Mouse (Mus musculus) liver, postnatal 0 days (tissue): ENCODE data around the gene Grin2d. TPM values are rescaled to one million over a fixed set of nuclear protein-coding genes. Genes with fewer than 3 reads are reported as not detected.
A peak's percentile ranks its signal among the peaks of the same experiment; 100 is the strongest.

Experiments used
- ATAC-seq: fragments of 200-750 bp; cut with Nextera tagmentation; 2 replicates; pipeline ENCODE4 v1.8.0; 2017; ENCODE audit warnings: mild to moderate bottlenecking, moderate library complexity
- DNase-seq: peaks from one replicate; pipeline ENCODE4 v3.0.0-alpha.2; 2016
- H3K27ac ChIP-seq: fragments of 300-500 bp; sonication (generic); 2 replicates; pipeline ENCODE4 v1.5.1; 2014; ENCODE audit warnings: antibody characterized with exemption, moderate library complexity, mild to moderate bottlenecking, low read depth
- H3K27me3 ChIP-seq: fragments of 300-500 bp; sonication (generic); 2 replicates; pipeline ENCODE4 v1.6.1; 2014; ENCODE audit warnings: low read length, control low read depth, mixed read lengths; ENCODE audit not compliant: insufficient read depth
- H3K36me3 ChIP-seq: fragments of 300-500 bp; sonication (generic); replicated peaks from 2 replicates; pipeline ENCODE4 v1.6.1; 2014; ENCODE audit warnings: mild to moderate bottlenecking, control low read depth, low read length, moderate library complexity, mixed read lengths; ENCODE audit not compliant: insufficient read depth
- H3K4me1 ChIP-seq: fragments of 300-500 bp; sonication (generic); 2 replicates; pipeline ENCODE4 v1.6.1; 2014; ENCODE audit warnings: antibody characterized with exemption, mild to moderate bottlenecking, control low read depth; ENCODE audit not compliant: insufficient read depth
- H3K4me2 ChIP-seq: fragments of 300-500 bp; sonication (generic); 2 replicates; pipeline ENCODE4 v1.6.1; 2014; ENCODE audit warnings: low read depth, mild to moderate bottlenecking, low read length, moderate library complexity, mixed read lengths
- H3K4me3 ChIP-seq: fragments of 300-500 bp; sonication (generic); 2 replicates; pipeline ENCODE4 v1.5.1; 2014; ENCODE audit warnings: low read depth, low read length
- H3K9ac ChIP-seq: fragments of 300-500 bp; sonication (generic); replicated peaks from 2 replicates; pipeline ENCODE4 v1.6.1; 2014; ENCODE audit warnings: mild to moderate bottlenecking, moderate library complexity
- H3K9me3 ChIP-seq: fragments of 300-500 bp; sonication (generic); 2 replicates; pipeline ENCODE4 v1.6.1; 2016; ENCODE audit warnings: mild to moderate bottlenecking, control low read depth, low read length, mixed read lengths
- CTCF ChIP-seq: sonication (generic); IDR thresholded peaks from 2 replicates; pipeline ENCODE4 v1.5.1; 2016; ENCODE audit warnings: antibody characterized with exemption, low read depth
- EP300 ChIP-seq: IDR thresholded peaks from 2 replicates; pipeline ENCODE4 v1.6.1; 2016; ENCODE audit warnings: antibody characterized with exemption, low read depth, mild to moderate bottlenecking
- WGBS: fragments of 180-500 bp; shearing (Covaris S2); extraction: QIAGEN DNeasy Blood & Tissue Kit; methylation state at CpG from one replicate; pipeline ENCODE4 v1.1.7; 2014; ENCODE audit not compliant: insufficient replicate concordance; 5-methylcytosine and 5-hydroxymethylcytosine counted together
- polyA plus RNA-seq: library from polyadenylated mRNA; unstranded; fragments of >200 nt; fragmentation: Nextera tagmentation; extraction: Ambion mirVana; gene quantifications from 2 replicates; pipeline ENCODE4 v1.2.1, GENCODE M21; 2015

Grin2d gene
- polyA plus RNA-seq, 1 experiment from 2014 or later, result 0.02 TPM

DNA sequence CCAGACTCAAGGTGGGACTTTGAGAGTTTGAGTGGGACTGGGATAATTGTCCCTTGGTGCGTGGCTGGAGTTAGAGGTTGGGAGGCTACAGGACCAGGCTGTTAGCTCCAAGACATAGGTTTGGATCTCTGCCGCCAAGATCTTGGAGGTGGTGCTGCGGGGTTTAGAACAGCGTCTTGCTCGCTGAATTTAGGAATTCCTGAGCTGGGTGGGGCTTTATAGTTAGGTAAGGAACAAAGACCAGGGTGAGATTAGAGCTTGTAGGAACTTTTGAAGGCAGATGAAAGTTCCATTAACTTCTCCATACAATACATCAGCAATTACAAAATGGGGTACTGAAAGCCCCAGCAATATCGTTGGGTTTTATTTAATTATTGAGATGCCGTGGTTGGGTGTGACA, 78.2 kb downstream of the Grin2d start:
- H3K27me3 ChIP-seq, result peaks cover 44% of the 10 kb centered on the region
- ATAC-seq (no peak), DNase-seq (no peak)
- peaks cover 26% of the 10 kb centered on the region for H3K4me1 ChIP-seq
- H3K9ac ChIP-seq, result no peak overlapping the region
- WGBS, result 32% methylated on average over 7 of the region's 7 CpGs
- H3K4me3 ChIP-seq, result peak overlapping the region; percentile 32; the same call in 1 of the 2 replicates
- no peak for TF ChIP-seq EP300
- no peak for TF ChIP-seq CTCF
- no peaks in the 10 kb centered on the region for H3K36me3 ChIP-seq
- peak overlapping the region; percentile 75 for H3K4me2 ChIP-seq
- H3K9me3 ChIP-seq, result no peaks in the 10 kb centered on the region
- H3K27ac ChIP-seq, result no peak overlapping the region

DNA sequence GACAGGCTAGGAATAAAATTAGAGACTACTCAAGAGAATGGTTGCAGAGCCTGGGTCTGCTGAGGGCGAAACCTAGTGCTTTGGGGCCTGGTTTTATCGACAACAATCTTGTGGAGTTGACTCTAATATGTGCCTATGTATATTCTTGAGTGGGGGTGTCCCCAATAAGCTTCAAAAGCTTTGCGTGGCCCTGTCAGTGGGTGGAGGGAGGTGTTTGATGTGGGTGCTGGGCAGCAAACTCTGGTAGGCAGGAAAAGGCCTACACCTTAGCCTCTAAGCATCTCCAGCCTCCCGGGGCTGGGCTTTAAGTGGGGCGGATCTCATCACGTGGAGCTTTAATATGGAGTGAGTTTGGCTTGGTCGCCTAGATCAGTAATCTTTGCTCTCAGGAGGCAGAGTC, 79.2 kb downstream of the Grin2d start:
- peak overlapping the region; percentile 49; the same call in 1 of the 2 replicates for H3K4me3 ChIP-seq
- DNase-seq, result no peak
- H3K4me2 ChIP-seq, result peak overlapping the region; percentile 75; the same call in 1 of the 2 replicates
- 52% methylated on average over 7 of the region's 7 CpGs for WGBS
- no peaks in the 10 kb centered on the region for H3K9me3 ChIP-seq
- TF ChIP-seq CTCF (no peak), EP300 (no peak)
- no peaks in the 10 kb centered on the region for H3K36me3 ChIP-seq
- peaks cover 48% of the 10 kb centered on the region for H3K27me3 ChIP-seq
- no peak overlapping the region for H3K9ac ChIP-seq
- ATAC-seq, result no peak
- H3K4me1 ChIP-seq, result peaks cover 26% of the 10 kb centered on the region
- H3K27ac ChIP-seq, result no peak overlapping the region

DNA sequence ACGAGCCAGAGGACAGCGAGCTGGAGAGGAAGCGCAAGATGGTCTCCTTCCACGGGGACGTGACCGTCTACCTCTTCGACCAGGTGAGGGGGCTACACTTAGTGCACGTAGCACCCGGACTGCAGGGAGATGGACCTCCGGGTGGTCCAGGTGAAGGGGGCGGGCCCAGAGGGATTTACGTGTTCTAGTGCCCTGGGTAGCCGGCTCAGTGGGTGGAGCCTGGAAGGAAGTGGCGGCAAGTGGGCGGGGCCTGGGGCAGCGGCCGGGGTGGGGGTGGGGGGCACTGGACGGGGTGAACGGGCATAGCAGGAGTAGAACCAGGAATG, 79.7 kb downstream of the Grin2d start:
- no peak for TF ChIP-seq EP300
- TF ChIP-seq CTCF, result no peak
- H3K4me3 ChIP-seq, result peak overlapping the region; percentile 49
- no peak overlapping the region for H3K27ac ChIP-seq
- peak overlapping the region; percentile 75 for H3K4me2 ChIP-seq
- 2% methylated on average over 19 of the region's 19 CpGs for WGBS
- peak overlapping the region; percentile 42; the same call in 1 of the 2 replicates for H3K9ac ChIP-seq
- H3K9me3 ChIP-seq, result no peaks in the 10 kb centered on the region
- DNase-seq, result peak; percentile 43
- no peaks in the 10 kb centered on the region for H3K36me3 ChIP-seq
- peaks cover 26% of the 10 kb centered on the region for H3K4me1 ChIP-seq
- no peak for ATAC-seq
- peaks cover 53% of the 10 kb centered on the region for H3K27me3 ChIP-seq

DNA sequence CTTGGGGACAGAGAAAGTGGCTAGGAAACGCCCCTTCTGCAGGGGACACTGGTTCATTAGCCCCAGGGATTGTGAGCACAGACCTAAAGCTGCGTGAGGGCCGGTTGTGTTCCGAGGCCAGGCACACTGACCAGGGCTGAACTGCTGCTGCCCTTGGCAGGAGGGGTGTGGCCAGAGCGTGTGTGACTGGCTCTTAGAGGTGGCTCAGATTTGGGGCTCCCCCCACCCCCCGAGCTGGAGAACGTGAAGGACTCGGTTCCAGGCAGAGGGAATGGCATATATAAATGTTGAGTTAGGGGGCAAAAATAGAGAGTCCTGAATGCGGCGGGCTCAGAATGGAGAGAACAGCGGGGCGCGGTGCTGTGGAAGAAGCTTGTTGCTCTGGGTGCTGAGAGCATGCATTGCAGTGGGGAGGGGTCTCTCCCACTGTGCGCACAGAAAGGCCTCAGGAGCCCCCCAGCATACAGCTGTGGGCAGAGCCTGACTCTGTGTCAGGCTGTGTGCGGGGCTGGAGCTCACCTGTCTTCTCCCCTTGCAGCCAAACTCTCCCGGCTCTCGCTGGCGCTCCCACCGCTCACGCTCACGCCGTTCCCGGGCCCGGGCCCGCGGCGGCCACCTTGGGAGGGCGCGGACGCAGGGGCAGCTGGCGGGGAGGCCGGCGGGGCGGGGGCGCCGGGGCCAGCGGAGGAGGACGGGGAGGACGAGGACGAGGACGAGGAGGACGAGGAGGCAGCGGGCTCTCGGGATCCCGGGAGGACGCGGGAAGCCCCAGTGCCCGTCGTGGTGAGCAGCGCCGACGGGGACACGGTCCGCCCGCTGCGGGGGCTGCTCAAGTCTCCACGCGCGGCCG, 80.3 kb downstream of the Grin2d start:
- H3K27me3 ChIP-seq, result peaks cover 53% of the 10 kb centered on the region
- peaks cover 26% of the 10 kb centered on the region for H3K4me1 ChIP-seq
- ATAC-seq (no peak), DNase-seq (no peak)
- H3K27ac ChIP-seq, result no peak overlapping the region
- H3K9ac ChIP-seq, result peak overlapping the region; percentile 42; the same call in 1 of the 2 replicates
- no peaks in the 10 kb centered on the region for H3K9me3 ChIP-seq
- no peak for TF ChIP-seq EP300
- TF ChIP-seq CTCF, result no peak
- H3K4me3 ChIP-seq, result peak overlapping the region; percentile 49
- H3K36me3 ChIP-seq, result no peaks in the 10 kb centered on the region
- peak overlapping the region; percentile 75 for H3K4me2 ChIP-seq
- WGBS, result 3% methylated on average over 58 of the region's 60 CpGs

DNA sequence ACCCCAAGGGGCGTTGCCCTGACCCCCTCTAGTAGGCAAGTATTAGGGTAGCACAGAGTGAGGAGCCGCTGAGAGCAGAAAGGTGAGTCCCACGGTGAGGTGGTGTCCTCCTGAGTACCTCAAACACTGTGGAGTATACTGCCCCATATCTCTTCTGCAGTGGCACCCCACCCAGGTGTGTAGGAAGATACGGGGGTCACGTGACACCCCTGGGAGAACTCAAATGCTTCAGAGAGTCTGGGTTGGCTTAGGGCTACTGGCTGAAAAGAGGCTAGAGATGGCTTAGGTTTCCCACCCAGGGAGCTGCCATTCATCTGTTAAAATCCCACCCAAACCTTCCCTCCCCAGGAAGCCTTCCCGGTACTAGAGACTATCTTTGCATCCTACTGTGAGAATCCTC, 81.2 kb downstream of the Grin2d start:
- Histone ChIP-seq H3K4me1 (peaks cover 26% of the 10 kb centered on the region), H3K9ac (no peak overlapping the region), H3K27ac (no peak overlapping the region), H3K27me3 (peaks cover 53% of the 10 kb centered on the region), H3K4me3 (no peak overlapping the region), H3K4me2 (peak overlapping the region; percentile 75; the same call in 1 of the 2 replicates), H3K9me3 (no peaks in the 10 kb centered on the region), H3K36me3 (no peaks in the 10 kb centered on the region)
- peak; percentile 35 for ATAC-seq
- WGBS, result 47% methylated on average over 6 of the region's 6 CpGs
- DNase-seq, result no peak
- TF ChIP-seq EP300 (no peak; the same call in 1 of the 2 replicates), CTCF (no peak)

DNA sequence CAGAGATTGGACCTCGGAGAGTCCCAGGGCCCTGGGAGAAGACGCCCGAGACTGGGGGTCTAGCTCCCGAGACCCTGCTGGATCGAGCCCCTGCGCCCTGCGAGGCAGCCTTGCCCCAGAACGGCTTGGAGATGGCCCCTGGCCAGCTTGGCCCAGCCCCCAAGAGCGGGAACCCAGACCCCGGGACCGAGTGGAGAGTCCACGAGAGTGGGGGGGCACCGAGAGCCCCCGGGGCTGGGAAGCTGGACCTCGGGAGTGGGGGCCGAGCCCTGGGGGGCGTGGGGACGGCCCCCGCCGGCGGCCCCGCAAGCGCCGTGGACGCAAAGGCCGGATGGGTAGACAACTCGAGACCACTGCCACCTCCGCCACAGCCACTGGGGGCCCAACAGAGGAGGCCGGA, 83.2 kb downstream of the Grin2d start:
- DNase-seq, result no peak
- Histone ChIP-seq H3K4me2 (no peak overlapping the region), H3K4me3 (no peak overlapping the region), H3K27ac (no peak overlapping the region), H3K27me3 (peaks cover 41% of the 10 kb centered on the region), H3K36me3 (no peaks in the 10 kb centered on the region), H3K4me1 (peaks cover 19% of the 10 kb centered on the region; the same call in 1 of the 2 replicates), H3K9ac (no peak overlapping the region), H3K9me3 (no peaks in the 10 kb centered on the region)
- no peak for ATAC-seq
- TF ChIP-seq EP300 (no peak), CTCF (no peak)
- WGBS, result 87% methylated on average over 27 of the region's 29 CpGs
